Mouse (Mus musculus) lung, postnatal 0 days (tissue): ENCODE measurements at regions not wholly inside any gene's neighbourhood (a gene's known extent, or its start where the extent isn't known, plus 50 kb on each side); places are given as distances from the start of the nearest gene placed in this dataset.

Source experiments
- CTCF ChIP-seq: IDR thresholded peaks from 2 replicates; pipeline ENCODE4 v1.5.1; 2016; ENCODE audit warnings: antibody characterized with exemption, mild to moderate bottlenecking
- EP300 ChIP-seq: IDR thresholded peaks from 2 replicates; pipeline ENCODE4 v1.6.1; 2016; ENCODE audit warnings: antibody characterized with exemption, mild to moderate bottlenecking, control low read depth

- TF ChIP-seq CTCF (peak; percentile 22; the same call in 1 of the 2 replicates), EP300 (no peak)
These were observed 335.2 kb upstream of the Fam92a start for GRCm38 (mm10) chr4:12506851-12507551.
